Mouse (Mus musculus): ENCODE measurements around the gene Cdk15. TPM values are rescaled to one million over a fixed set of nuclear protein-coding genes. Genes with fewer than 3 reads are reported as not detected.

The Cdk15 gene
- polyA plus RNA-seq, 1 experiment from 2014 or later = 0.49 TPM

- Histone ChIP-seq H3K4me2 (replicated peaks; ENCODE audit: low read depth) (no peak overlapping the region), H3K9me3 (ENCODE audit: control insufficient read depth, low read length) (no peaks in the 10 kb centered on the region), H3K4me1 (replicated peaks; ENCODE audit: control insufficient read depth, insufficient read depth) (no peaks in the 10 kb centered on the region), H3K27ac (replicated peaks) (no peak overlapping the region), H3K27me3 (ENCODE audit: control insufficient read depth, insufficient read depth, low read length) (no peaks in the 10 kb centered on the region), H3K9ac (ENCODE audit: low read length) (no peak overlapping the region), H3K36me3 (ENCODE audit: control insufficient read depth, insufficient read depth, low read length) (no peaks in the 10 kb centered on the region), H3K4me3 (ENCODE audit: low read depth, low read length) (no peak overlapping the region)
- ATAC-seq (ENCODE audit: low FRiP score, low TSS enrichment) (no peak), DNase-seq (ENCODE audit: low spot score) (no peak)
- WGBS = 73% methylated on average over 10 of the region's 10 CpGs
- TF ChIP-seq CTCF (IDR thresholded peaks at IDR 0.05; ENCODE audit: low read depth) = no peak
- TF ChIP-seq EP300 (optimal IDR thresholded peaks at IDR 0.05) = no peak
Observed at GRCm38 (mm10) chr1:59326854-59327395, 70.2 kb downstream of the Cdk15 start.

GRCm38 (mm10) chr1:59332737-59333385 is 76.2 kb downstream of the Cdk15 start:
- ATAC-seq (ENCODE audit: low FRiP score, low TSS enrichment) (no peak), DNase-seq (ENCODE audit: low spot score) (no peak)
- no peaks in the 10 kb centered on the region for H3K36me3 ChIP-seq (ENCODE audit: control insufficient read depth, insufficient read depth, low read length)
- TF ChIP-seq CTCF (IDR thresholded peaks at IDR 0.05; ENCODE audit: low read depth) (no peak), EP300 (optimal IDR thresholded peaks at IDR 0.05) (no peak)
- H3K4me2 ChIP-seq (replicated peaks; ENCODE audit: low read depth) = no peak overlapping the region
- H3K9ac ChIP-seq (ENCODE audit: low read length) = no peak overlapping the region
- WGBS = 41% methylated on average over 13 of the region's 13 CpGs
- no peaks in the 10 kb centered on the region for H3K27me3 ChIP-seq (ENCODE audit: control insufficient read depth, insufficient read depth, low read length)
- H3K27ac ChIP-seq (replicated peaks) = no peak overlapping the region
- H3K9me3 ChIP-seq (ENCODE audit: control insufficient read depth, low read length) = no peaks in the 10 kb centered on the region
- H3K4me3 ChIP-seq (ENCODE audit: low read depth, low read length) = no peak overlapping the region
- 0 out of 2 replicates have a peak, but pooled peaks cover 2% of the 10 kb centered on the region for H3K4me1 ChIP-seq (replicated peaks; ENCODE audit: control insufficient read depth, insufficient read depth)

- Histone ChIP-seq H3K9me3 (ENCODE audit: control insufficient read depth, low read length) (no peaks in the 10 kb centered on the region), H3K4me1 (replicated peaks; ENCODE audit: control insufficient read depth, insufficient read depth) (0 out of 2 replicates have a peak, but pooled peaks cover 2% of the 10 kb centered on the region), H3K4me2 (replicated peaks; ENCODE audit: low read depth) (no peak overlapping the region), H3K27ac (replicated peaks) (no peak overlapping the region), H3K9ac (ENCODE audit: low read length) (no peak overlapping the region), H3K4me3 (ENCODE audit: low read depth, low read length) (no peak overlapping the region), H3K27me3 (ENCODE audit: control insufficient read depth, insufficient read depth, low read length) (no peaks in the 10 kb centered on the region), H3K36me3 (ENCODE audit: control insufficient read depth, insufficient read depth, low read length) (no peaks in the 10 kb centered on the region)
- ATAC-seq (ENCODE audit: low FRiP score, low TSS enrichment) = no peak
- WGBS = 51% methylated on average over 5 of the region's 5 CpGs
- TF ChIP-seq CTCF (IDR thresholded peaks at IDR 0.05; ENCODE audit: low read depth) (no peak), EP300 (optimal IDR thresholded peaks at IDR 0.05) (no peak)
- no peak for DNase-seq (ENCODE audit: low spot score)
Observed at GRCm38 (mm10) chr1:59333386-59333759, 76.7 kb downstream of the Cdk15 start.

GRCm38 (mm10) chr1:59333860-59334561 is 77.3 kb downstream of the Cdk15 start:
- TF ChIP-seq CTCF (IDR thresholded peaks at IDR 0.05; ENCODE audit: low read depth) = no peak
- no peak for TF ChIP-seq EP300 (optimal IDR thresholded peaks at IDR 0.05)
- no peak for DNase-seq (ENCODE audit: low spot score)

GRCm38 (mm10) chr1:59334562-59334890 is 77.8 kb downstream of the Cdk15 start:
- TF ChIP-seq CTCF (IDR thresholded peaks at IDR 0.05; ENCODE audit: low read depth) (no peak), EP300 (optimal IDR thresholded peaks at IDR 0.05) (no peak)
- 36% methylated on average over 4 of the region's 4 CpGs for WGBS
- DNase-seq (ENCODE audit: low spot score) (no peak), ATAC-seq (ENCODE audit: low FRiP score, low TSS enrichment) (no peak)
- Histone ChIP-seq H3K9me3 (ENCODE audit: control insufficient read depth, low read length) (no peaks in the 10 kb centered on the region), H3K27ac (replicated peaks) (no peak overlapping the region), H3K9ac (ENCODE audit: low read length) (no peak overlapping the region), H3K27me3 (ENCODE audit: control insufficient read depth, insufficient read depth, low read length) (no peaks in the 10 kb centered on the region), H3K36me3 (ENCODE audit: control insufficient read depth, insufficient read depth, low read length) (no peaks in the 10 kb centered on the region), H3K4me3 (ENCODE audit: low read depth, low read length) (no peak overlapping the region), H3K4me1 (replicated peaks; ENCODE audit: control insufficient read depth, insufficient read depth) (0 out of 2 replicates have a peak, but pooled peaks cover 2% of the 10 kb centered on the region), H3K4me2 (replicated peaks; ENCODE audit: low read depth) (no peak overlapping the region)

More at GRCm38 (mm10) chr1:59333860-59334561, 77.3 kb downstream of the Cdk15 start:
- Histone ChIP-seq H3K27me3 (ENCODE audit: control insufficient read depth, insufficient read depth, low read length) (no peaks in the 10 kb centered on the region), H3K4me1 (replicated peaks; ENCODE audit: control insufficient read depth, insufficient read depth) (0 out of 2 replicates have a peak, but pooled peaks cover 2% of the 10 kb centered on the region), H3K27ac (replicated peaks) (no peak overlapping the region), H3K4me2 (replicated peaks; ENCODE audit: low read depth) (no peak overlapping the region), H3K36me3 (ENCODE audit: control insufficient read depth, insufficient read depth, low read length) (no peaks in the 10 kb centered on the region), H3K9ac (ENCODE audit: low read length) (no peak overlapping the region), H3K4me3 (ENCODE audit: low read depth, low read length) (no peak overlapping the region), H3K9me3 (ENCODE audit: control insufficient read depth, low read length) (no peaks in the 10 kb centered on the region)
- WGBS = 50% methylated on average over 10 of the region's 10 CpGs
- ATAC-seq (ENCODE audit: low FRiP score, low TSS enrichment) = no peak

GRCm38 (mm10) chr1:59336256-59336655 is 79.5 kb downstream of the Cdk15 start:
- TF ChIP-seq EP300 (optimal IDR thresholded peaks at IDR 0.05) (no peak), CTCF (IDR thresholded peaks at IDR 0.05; ENCODE audit: low read depth) (no peak)
- Histone ChIP-seq H3K36me3 (ENCODE audit: control insufficient read depth, insufficient read depth, low read length) (no peaks in the 10 kb centered on the region), H3K4me1 (replicated peaks; ENCODE audit: control insufficient read depth, insufficient read depth) (0 out of 2 replicates have a peak, but pooled peaks cover 2% of the 10 kb centered on the region), H3K4me2 (replicated peaks; ENCODE audit: low read depth) (no peak overlapping the region), H3K4me3 (ENCODE audit: low read depth, low read length) (no peak overlapping the region), H3K9ac (ENCODE audit: low read length) (no peak overlapping the region), H3K27ac (replicated peaks) (no peak overlapping the region), H3K9me3 (ENCODE audit: control insufficient read depth, low read length) (no peaks in the 10 kb centered on the region), H3K27me3 (ENCODE audit: control insufficient read depth, insufficient read depth, low read length) (no peaks in the 10 kb centered on the region)
- ATAC-seq (ENCODE audit: low FRiP score, low TSS enrichment) (no peak), DNase-seq (ENCODE audit: low spot score) (no peak)
- 97% methylated on average over 1 of the region's 1 CpGs for WGBS

All from stomach, postnatal 0 days (tissue).